Mouse (Mus musculus) forebrain, embryonic 16.5 days (tissue): ENCODE measurements at regions not wholly inside any gene's neighbourhood (a gene's known extent, or its start where the extent isn't known, plus 50 kb on each side); places are given as distances from the start of the nearest gene placed in this dataset.

Experiments
- ATAC-seq: fragments of 200-750 bp; cut with Nextera tagmentation; 2 replicates; pipeline ENCODE4 v1.8.0; 2017; ENCODE audit warnings: mild to moderate bottlenecking, moderate library complexity
- H3K27ac ChIP-seq: fragments of 300-500 bp; sonication (generic); 2 replicates; pipeline ENCODE4 v1.5.1; 2014; ENCODE audit warnings: low read length, control low read depth
- H3K27me3 ChIP-seq: fragments of 300-500 bp; sonication (generic); replicated peaks from 2 replicates; pipeline ENCODE4 v1.6.1; 2014; ENCODE audit warnings: low read length; ENCODE audit not compliant: control insufficient read depth, insufficient read depth
- H3K36me3 ChIP-seq: fragments of 300-500 bp; sonication (generic); 2 replicates; pipeline ENCODE4 v1.6.1; 2014; ENCODE audit not compliant: control insufficient read depth, insufficient read depth
- H3K4me1 ChIP-seq: fragments of 300-500 bp; sonication (generic); replicated peaks from 2 replicates; pipeline ENCODE4 v1.6.1; 2014; ENCODE audit warnings: low read length; ENCODE audit not compliant: control insufficient read depth, insufficient read depth
- H3K4me2 ChIP-seq: fragments of 300-500 bp; sonication (generic); 2 replicates; pipeline ENCODE4 v1.6.1; 2014; ENCODE audit warnings: mild to moderate bottlenecking, low read length, control low read depth
- H3K4me3 ChIP-seq: fragments of 300-500 bp; sonication (generic); replicated peaks from 2 replicates; pipeline ENCODE4 v1.5.1; 2014; ENCODE audit warnings: mild to moderate bottlenecking, low read length, control low read depth
- H3K9ac ChIP-seq: fragments of 300-500 bp; sonication (generic); replicated peaks from 2 replicates; pipeline ENCODE4 v1.6.1; 2014; ENCODE audit warnings: low read depth, low read length, control low read depth
- H3K9me3 ChIP-seq: fragments of 300-500 bp; sonication (generic); 2 replicates; pipeline ENCODE4 v1.6.1; 2016; ENCODE audit warnings: low read length; ENCODE audit not compliant: control insufficient read depth
- WGBS: fragments of 180-500 bp; shearing (Covaris S2); extraction: QIAGEN DNeasy Blood & Tissue Kit; methylation state at CpG from one replicate; pipeline ENCODE4 v1.1.7; 2014; 5-methylcytosine and 5-hydroxymethylcytosine counted together

GRCm38 (mm10) chr10:126815730-126816129, 85.4 kb downstream of the Atp23 start:
- H3K27me3 ChIP-seq = no peaks in the 10 kb centered on the region
- no peaks in the 10 kb centered on the region for H3K9me3 ChIP-seq
- H3K27ac ChIP-seq = no peak overlapping the region
- H3K36me3 ChIP-seq = no peaks in the 10 kb centered on the region
- no peak; the same call in 1 of the 2 replicates for ATAC-seq
- H3K4me1 ChIP-seq = no peaks in the 10 kb centered on the region
- H3K9ac ChIP-seq = no peak overlapping the region
- H3K4me3 ChIP-seq = no peak overlapping the region
- 78% methylated on average over 5 of the region's 5 CpGs for WGBS
- H3K4me2 ChIP-seq = no peak overlapping the region

- Histone ChIP-seq H3K4me2 (no peak overlapping the region), H3K4me1 (peaks cover 4% of the 10 kb centered on the region), H3K9me3 (no peaks in the 10 kb centered on the region), H3K9ac (no peak overlapping the region), H3K27me3 (no peaks in the 10 kb centered on the region), H3K4me3 (no peak overlapping the region), H3K27ac (no peak overlapping the region), H3K36me3 (no peaks in the 10 kb centered on the region)
- WGBS = 89% methylated on average over 18 of the region's 18 CpGs
- ATAC-seq = no peak
Observed at GRCm38 (mm10) chr10:126814968-126815367, 86.2 kb downstream of the Atp23 start.

GRCm38 (mm10) chr10:126813051-126813593, 88.0 kb downstream of the Atp23 start:
- H3K36me3 ChIP-seq = no peaks in the 10 kb centered on the region

GRCm38 (mm10) chr10:126812243-126812755, 88.9 kb downstream of the Atp23 start:
- Histone ChIP-seq H3K27me3 (no peaks in the 10 kb centered on the region), H3K9ac (no peak overlapping the region), H3K4me1 (peaks cover 5% of the 10 kb centered on the region), H3K27ac (no peak overlapping the region), H3K4me2 (no peak overlapping the region), H3K36me3 (no peaks in the 10 kb centered on the region), H3K4me3 (no peak overlapping the region), H3K9me3 (no peaks in the 10 kb centered on the region)
- no peak for ATAC-seq
- 79% methylated on average over 7 of the region's 7 CpGs for WGBS

More at GRCm38 (mm10) chr10:126813051-126813593, 88.0 kb downstream of the Atp23 start:
- H3K27me3 ChIP-seq = no peaks in the 10 kb centered on the region
- peaks cover 5% of the 10 kb centered on the region for H3K4me1 ChIP-seq
- no peak overlapping the region for H3K4me2 ChIP-seq
- H3K27ac ChIP-seq = no peak overlapping the region
- no peak overlapping the region for H3K9ac ChIP-seq
- ATAC-seq = no peak
- H3K9me3 ChIP-seq = no peaks in the 10 kb centered on the region
- no peak overlapping the region for H3K4me3 ChIP-seq
- 91% methylated on average over 6 of the region's 6 CpGs for WGBS

GRCm38 (mm10) chr10:126810346-126811095, 90.6 kb downstream of the Atp23 start:
- Histone ChIP-seq H3K4me2 (peak overlapping the region; percentile 54), H3K27me3 (no peaks in the 10 kb centered on the region), H3K4me1 (peaks cover 5% of the 10 kb centered on the region), H3K27ac (no peak overlapping the region), H3K4me3 (peak overlapping the region; percentile 37; the same call in 1 of the 2 replicates), H3K36me3 (no peaks in the 10 kb centered on the region), H3K9me3 (no peaks in the 10 kb centered on the region), H3K9ac (no peak overlapping the region; the same call in 1 of the 2 replicates)
- 41% methylated on average over 11 of the region's 11 CpGs for WGBS
- peak; percentile 41 for ATAC-seq

- H3K4me3 ChIP-seq = peak overlapping the region; percentile 37
- no peaks in the 10 kb centered on the region for H3K9me3 ChIP-seq
- ATAC-seq = peak; percentile 73
- peak overlapping the region; percentile 54 for H3K4me2 ChIP-seq
- H3K36me3 ChIP-seq = no peaks in the 10 kb centered on the region
- peak overlapping the region; percentile 24; the same call in 1 of the 2 replicates for H3K27ac ChIP-seq
- WGBS = 40% methylated on average over 17 of the region's 17 CpGs
- peak overlapping the region; percentile 50 for H3K9ac ChIP-seq
- H3K4me1 ChIP-seq = peaks cover 5% of the 10 kb centered on the region
- no peaks in the 10 kb centered on the region for H3K27me3 ChIP-seq
Observed at GRCm38 (mm10) chr10:126809587-126809986, 91.6 kb downstream of the Atp23 start.

GRCm38 (mm10) chr10:126806881-126807280, 94.3 kb downstream of the Atp23 start:
- WGBS = 97% methylated on average over 4 of the region's 4 CpGs
- no peak overlapping the region for H3K9ac ChIP-seq
- H3K27ac ChIP-seq = no peak overlapping the region
- no peaks in the 10 kb centered on the region for H3K27me3 ChIP-seq
- H3K4me2 ChIP-seq = no peak overlapping the region
- H3K9me3 ChIP-seq = no peaks in the 10 kb centered on the region
- H3K36me3 ChIP-seq = no peaks in the 10 kb centered on the region
- no peak for ATAC-seq
- H3K4me1 ChIP-seq = peaks cover 5% of the 10 kb centered on the region
- H3K4me3 ChIP-seq = no peak overlapping the region

- Histone ChIP-seq H3K27ac (no peak overlapping the region), H3K4me1 (no peaks in the 10 kb centered on the region), H3K9ac (no peak overlapping the region), H3K4me3 (no peak overlapping the region), H3K4me2 (no peak overlapping the region), H3K9me3 (no peaks in the 10 kb centered on the region), H3K36me3 (no peaks in the 10 kb centered on the region), H3K27me3 (no peaks in the 10 kb centered on the region)
- WGBS = 75% methylated on average over 4 of the region's 4 CpGs
- ATAC-seq = no peak
Observed at GRCm38 (mm10) chr10:126802732-126803131, 98.4 kb downstream of the Atp23 start.

GRCm38 (mm10) chr10:126799393-126799792, 101.8 kb downstream of the Atp23 start:
- 50% methylated on average over 4 of the region's 4 CpGs for WGBS
- no peak for ATAC-seq
- H3K27me3 ChIP-seq = no peaks in the 10 kb centered on the region

More at GRCm38 (mm10) chr10:126799393-126799792, 101.8 kb downstream of the Atp23 start:
- H3K36me3 ChIP-seq = no peaks in the 10 kb centered on the region
- no peaks in the 10 kb centered on the region for H3K4me1 ChIP-seq
- H3K4me2 ChIP-seq = no peak overlapping the region
- H3K4me3 ChIP-seq = no peak overlapping the region
- no peak overlapping the region for H3K9ac ChIP-seq
- no peaks in the 10 kb centered on the region for H3K9me3 ChIP-seq
- no peak overlapping the region for H3K27ac ChIP-seq
